Mouse (Mus musculus) thymus, adult 18-20 months (tissue): Measurements from ENCODE around the gene Ptk6.
"Not testable (repeated sequence)": the region's sequence is repeated elsewhere in the genome, so short reads cannot be mapped to it uniquely, and the experiment has no call there.

Source experiments
- DNase-seq, 2 experiments: peaks; one replicate each; pipeline ENCODE4 v3.0.0; 2022; ENCODE audit warnings: mixed read lengths in 2 of 2

Gene Ptk6

GRCm38 (mm10) chr2:181218881-181219485 lies 16.4 kb upstream of the Ptk6 start:
- DNase-seq, result no peak

DNA sequence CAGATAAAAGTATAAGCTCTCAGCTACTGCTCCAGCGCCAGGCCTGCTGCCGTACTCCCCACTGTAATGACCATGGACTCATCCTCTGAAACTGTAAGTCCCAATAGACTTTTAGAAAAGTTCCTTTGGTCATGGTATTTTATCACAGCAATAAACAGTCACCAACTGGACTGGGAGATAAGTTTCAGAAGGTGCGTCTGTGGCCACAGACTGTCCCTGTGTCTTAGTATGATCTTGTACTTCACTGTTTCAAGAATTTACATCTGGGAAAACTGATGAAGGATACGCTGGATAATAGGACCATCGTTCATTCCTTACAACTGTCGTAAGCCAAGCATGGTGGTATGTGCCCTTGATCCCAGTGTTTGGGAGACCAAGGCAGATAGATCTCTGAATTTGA lies 13.4 kb upstream of the Ptk6 start:
- no peak for DNase-seq

GRCm38 (mm10) chr2:181213021-181213445 lies 10.4 kb upstream of the Ptk6 start, which contains the start of gene Srms:
Srms (minus strand) TSS chr2:181213185.
- peak in 1 of 2 experiments; percentile 33 for DNase-seq

DNA sequence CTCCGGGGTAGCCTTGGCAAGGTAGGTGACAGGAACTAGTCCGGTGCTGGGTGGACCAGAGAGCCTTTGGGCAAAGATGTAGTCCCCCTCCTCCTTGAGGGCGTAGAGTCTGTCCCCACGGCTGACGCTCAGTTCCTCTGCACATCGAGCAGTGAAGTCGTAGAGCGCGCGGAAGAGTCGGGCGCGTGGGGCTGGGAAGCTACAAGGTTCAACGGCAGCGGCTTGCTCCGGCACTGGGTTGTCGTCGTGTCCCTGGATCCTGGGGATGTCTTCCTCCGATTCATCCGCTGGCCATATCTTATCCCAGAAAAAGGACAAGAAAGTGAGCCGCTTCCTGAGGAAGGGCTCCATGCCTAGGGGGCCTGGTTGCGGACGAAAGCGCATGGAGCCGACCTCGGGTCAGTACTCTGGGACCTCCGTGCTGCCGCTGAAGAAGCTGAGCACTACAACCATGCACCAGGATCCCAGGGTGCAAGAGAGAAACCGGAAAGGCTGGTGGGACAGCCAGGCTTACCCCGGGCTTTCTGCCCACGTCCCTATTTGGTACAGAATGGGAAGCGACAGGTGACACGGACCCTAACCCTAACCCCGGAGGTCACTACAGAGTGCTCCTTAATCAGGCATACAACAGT lies 9.9 kb upstream of the Ptk6 start:
- DNase-seq, result no peak

DNA sequence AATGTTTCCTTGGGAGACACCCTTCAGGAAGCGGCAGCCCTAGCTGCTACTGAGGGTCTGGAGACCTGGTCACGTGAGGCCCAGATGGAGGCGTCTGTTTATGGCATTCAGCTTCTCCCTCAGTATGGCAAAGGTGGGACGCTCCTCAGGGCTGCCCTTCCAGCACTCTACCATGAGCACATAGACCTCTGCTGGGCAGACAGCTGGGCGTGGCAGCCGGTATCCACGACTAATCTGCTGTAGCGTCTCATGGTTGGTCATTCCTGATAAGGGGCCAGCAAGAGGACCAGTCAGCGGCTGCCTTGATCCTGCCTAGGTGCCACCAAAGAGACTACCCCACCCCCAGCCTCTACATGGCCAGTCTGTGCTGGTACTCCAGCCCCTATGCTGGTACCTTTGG lies 3.5 kb upstream of the Ptk6 start:
- no peak for DNase-seq

- no peak for DNase-seq
Observed at GRCm38 (mm10) chr2:181205678-181206077, 3.1 kb upstream of the Ptk6 start.

- no peak for DNase-seq
Observed at GRCm38 (mm10) chr2:181202886-181203285, 297 bp upstream of the Ptk6 start.

- DNase-seq, result no peak
Observed at GRCm38 (mm10) chr2:181201606-181202005, 983 bp downstream of the Ptk6 start.

- no peak for DNase-seq
Observed at GRCm38 (mm10) chr2:181196628-181197300, 5.8 kb downstream of the Ptk6 start.

GRCm38 (mm10) chr2:181193044-181193443 lies 9.5 kb downstream of the Ptk6 start:
- DNase-seq, result no peak

GRCm38 (mm10) chr2:181191936-181192335 lies 10.7 kb downstream of the Ptk6 start:
- no peak for DNase-seq

- DNase-seq, result not testable (repeated sequence)
Observed at GRCm38 (mm10) chr2:181191385-181191784, 11.2 kb downstream of the Ptk6 start.

DNA sequence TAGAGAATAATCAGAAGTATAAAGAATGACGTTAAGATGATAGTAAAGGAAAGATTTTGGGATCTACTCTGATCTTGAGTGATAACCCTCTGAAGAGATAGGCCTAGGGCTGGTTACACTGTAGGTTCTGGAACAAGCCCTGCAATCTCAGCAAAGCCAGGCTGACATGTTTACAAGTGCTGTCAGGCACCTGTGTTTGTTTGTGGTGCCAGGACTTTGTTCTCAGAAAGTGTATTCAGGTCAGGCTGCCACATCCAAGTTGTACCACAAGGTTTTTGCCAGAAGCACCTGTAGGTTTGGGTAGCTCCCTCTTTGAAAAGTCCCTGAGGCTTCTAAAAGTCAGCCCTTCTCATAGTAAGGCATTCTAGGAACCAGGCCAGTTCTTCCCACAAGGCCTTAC lies 13.3 kb downstream of the Ptk6 start:
- no peak for DNase-seq

GRCm38 (mm10) chr2:181188681-181189080 lies 13.9 kb downstream of the Ptk6 start:
- DNase-seq, result peak in 1 of 2 experiments; percentile 33

DNA sequence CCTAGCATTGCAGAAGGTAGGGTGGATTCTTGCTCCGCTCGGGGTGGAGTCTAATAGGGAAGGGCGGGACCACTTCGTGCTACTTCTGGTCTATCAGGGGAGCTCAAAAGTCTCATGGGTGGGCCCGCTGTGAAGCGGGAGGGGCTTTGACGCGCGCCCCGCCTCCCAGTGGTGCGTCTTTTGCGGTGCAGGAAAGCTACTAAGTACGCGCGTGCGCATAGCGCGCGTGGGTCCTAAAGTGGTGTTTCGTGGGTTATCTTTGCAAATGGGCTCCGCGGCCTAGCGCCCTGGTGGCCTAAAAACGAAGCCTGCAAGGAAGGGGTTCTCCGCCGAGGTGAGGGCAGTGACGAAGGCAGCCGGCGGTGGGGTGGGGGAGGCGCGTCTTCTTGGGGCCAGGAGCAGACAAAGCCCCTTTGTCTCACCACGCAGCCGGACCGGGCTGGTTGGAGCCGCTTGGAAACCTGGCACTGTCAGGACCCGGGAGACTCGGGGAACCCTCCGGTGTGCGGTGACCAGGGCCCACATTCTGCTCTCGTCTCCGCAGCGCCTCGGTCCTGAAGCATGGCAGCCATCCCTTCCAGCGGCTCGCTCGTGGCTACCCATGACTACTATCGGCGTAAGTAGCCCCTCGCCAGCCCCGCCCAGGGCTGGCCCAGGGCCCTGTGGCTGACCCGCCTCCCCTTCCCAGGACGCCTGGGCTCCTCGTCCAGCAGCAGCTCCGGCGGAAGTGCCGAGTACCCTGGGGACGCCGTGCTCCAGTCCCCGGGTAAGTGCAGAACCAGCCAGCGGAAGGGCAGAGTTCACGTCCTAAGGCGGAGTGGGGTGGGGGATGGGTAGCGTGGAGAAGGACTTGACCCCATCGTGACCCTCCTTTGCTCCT lies 15.2 kb downstream of the Ptk6 start, which contains the start of gene Ppdpf:
Gene Ppdpf (plus strand): TSS at position 127 of the 880 bp plus-strand sequence.
- DNase-seq, result peak; percentile 93 to 96

DNA sequence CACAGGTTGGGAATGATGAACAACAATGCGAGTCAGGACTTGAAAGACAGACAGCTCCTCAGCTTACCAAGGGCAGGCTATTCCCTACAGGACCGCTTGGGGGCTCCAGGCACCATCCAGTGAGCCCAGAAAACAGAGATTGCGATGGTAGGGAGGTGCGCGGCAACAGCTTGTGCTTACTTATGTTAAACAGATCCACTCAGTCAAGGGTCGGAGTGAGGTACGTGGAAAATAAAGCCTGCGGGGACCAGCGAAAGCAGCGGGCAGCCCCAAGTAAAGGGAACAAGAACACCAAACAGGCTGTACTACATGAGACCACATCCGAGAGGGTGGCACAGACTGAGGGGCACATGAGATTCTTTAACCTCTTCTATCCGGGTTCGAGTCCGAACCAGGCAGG lies 16.0 kb downstream of the Ptk6 start:
- peak; percentile 75 to 81 for DNase-seq

DNA sequence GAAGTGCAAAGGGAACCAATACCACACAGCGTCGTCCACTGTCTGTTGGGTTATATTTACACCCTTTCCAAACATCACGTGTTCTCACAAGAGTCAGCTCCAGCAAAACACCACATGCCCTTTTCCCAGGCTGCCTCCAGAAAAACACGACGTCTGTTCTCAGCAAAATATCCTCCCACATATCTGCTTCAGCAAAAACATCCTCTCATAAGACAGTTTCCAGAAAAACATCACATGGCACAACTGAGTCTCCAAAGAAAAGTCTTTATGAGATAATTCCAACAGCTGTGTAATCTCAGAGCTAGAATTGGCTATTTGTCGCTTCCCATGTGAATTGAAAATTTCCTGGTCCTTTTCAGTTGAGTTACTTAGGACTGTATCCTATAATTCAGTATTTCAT lies 21.7 kb downstream of the Ptk6 start:
- DNase-seq, result no peak

DNA sequence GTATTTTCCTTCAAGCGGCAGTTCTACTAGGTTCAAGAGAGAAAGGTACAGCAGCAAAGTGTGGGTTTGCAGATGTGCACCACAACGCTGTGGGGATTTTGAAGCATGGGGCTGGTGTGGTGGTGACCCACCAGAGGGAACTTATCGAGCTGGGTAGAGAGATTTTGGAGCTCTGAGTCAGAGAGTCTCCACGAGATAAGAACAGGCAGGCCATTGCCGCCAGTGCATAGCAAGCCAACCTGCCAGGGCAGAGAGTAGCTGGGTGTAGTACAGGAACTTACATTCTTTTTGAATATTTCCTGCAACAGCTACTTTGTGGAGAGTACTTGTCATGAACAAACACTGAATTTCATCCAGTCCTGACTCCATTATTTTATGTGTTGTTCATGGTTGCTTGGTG lies 24.1 kb downstream of the Ptk6 start:
- no peak for DNase-seq

- DNase-seq, result no peak
Observed at GRCm38 (mm10) chr2:181178015-181178414, 24.6 kb downstream of the Ptk6 start.

- no peak for DNase-seq
Observed at GRCm38 (mm10) chr2:181174646-181175045, 27.9 kb downstream of the Ptk6 start.

DNA sequence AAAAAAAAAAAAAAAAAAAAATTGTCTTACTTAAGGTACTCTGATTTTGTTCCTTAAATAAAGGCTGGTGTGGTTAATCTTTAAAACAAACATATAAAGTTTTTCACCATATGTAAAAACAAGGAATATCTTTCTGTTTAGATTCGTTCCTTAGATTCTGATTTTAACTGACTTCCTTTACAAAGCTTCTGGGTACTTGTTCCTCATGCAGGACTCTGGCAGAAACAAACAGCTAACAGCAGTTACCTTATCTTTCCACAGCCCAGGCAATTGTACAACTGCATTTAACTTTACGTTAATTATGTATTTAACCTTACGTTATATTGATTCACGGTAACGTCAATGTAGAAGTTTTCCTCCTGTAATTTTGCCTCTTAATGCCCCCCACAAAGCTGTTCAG lies 36.1 kb downstream of the Ptk6 start:
- no peak for DNase-seq

GRCm38 (mm10) chr2:181160821-181161220 lies 41.8 kb downstream of the Ptk6 start:
- no peak for DNase-seq

- no peak for DNase-seq
Observed at GRCm38 (mm10) chr2:181159771-181160170, 42.8 kb downstream of the Ptk6 start.
